Mouse (Mus musculus) kidney, adult 2 months (tissue): ENCODE results near the gene Cstad.

Experiments
- CTCF ChIP-seq: fragments of 200-500 bp; conservative IDR thresholded peaks from 2 replicates; pipeline ENCODE4 v1.5.1; 2011; ENCODE audit warnings: low read depth, mild to moderate bottlenecking, control low read depth, low read length, moderate library complexity, mixed read lengths; ENCODE audit not compliant: insufficient read depth, insufficient read length
- POLR2A ChIP-seq: fragments of 200-500 bp; IDR thresholded peaks from one replicate; pipeline ENCODE4 v1.6.1; 2011; ENCODE audit warnings: low read depth, low read length, control low read depth

DNA sequence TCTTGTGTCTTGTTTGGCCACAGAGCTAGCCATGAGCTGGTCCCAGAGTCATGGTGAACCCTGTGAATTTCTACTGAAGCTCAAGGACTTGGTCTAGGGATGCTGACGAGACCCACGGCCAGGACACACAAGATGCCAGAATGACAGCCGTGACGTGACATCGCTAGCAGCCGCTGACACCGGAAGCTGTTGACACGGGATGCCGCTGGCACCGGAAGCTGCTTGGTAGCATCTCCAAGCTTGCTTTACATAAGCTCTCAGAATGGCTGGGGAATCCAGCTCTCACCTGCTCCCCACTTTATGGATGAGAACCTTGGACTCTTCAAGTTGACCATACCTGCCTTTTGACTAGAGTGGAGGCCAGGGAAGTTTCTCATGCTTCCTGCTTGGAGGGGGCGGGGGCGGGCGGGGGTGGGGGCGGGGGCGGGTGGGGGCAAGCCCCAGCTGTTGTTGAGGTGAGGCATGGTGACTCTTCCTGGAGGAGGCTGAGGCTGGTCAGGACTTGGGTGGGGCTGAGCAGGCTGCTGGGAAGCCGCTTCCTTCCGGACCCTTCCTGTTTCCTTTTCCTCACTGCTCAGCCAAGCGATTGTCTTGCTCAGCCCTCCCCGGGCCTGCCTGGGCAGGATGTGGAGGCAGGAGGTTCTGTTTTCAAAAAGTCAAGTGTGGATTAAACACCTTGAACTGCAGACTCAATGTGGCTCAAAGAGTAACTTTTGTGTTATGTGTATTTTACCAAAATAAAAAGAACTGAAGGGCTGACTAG is 47.2 kb upstream of the Cstad start:
- TF ChIP-seq CTCF (no peak), POLR2A (no peak)
